Mouse (Mus musculus) urinary bladder, postnatal 14 days (tissue): ENCODE measurements around the gene Ffar4.

ENCODE experiments used
- DNase-seq: peaks from one replicate; pipeline ENCODE4 v3.0.0; 2021; ENCODE audit warnings: low spot score

Ffar4 gene

DNA sequence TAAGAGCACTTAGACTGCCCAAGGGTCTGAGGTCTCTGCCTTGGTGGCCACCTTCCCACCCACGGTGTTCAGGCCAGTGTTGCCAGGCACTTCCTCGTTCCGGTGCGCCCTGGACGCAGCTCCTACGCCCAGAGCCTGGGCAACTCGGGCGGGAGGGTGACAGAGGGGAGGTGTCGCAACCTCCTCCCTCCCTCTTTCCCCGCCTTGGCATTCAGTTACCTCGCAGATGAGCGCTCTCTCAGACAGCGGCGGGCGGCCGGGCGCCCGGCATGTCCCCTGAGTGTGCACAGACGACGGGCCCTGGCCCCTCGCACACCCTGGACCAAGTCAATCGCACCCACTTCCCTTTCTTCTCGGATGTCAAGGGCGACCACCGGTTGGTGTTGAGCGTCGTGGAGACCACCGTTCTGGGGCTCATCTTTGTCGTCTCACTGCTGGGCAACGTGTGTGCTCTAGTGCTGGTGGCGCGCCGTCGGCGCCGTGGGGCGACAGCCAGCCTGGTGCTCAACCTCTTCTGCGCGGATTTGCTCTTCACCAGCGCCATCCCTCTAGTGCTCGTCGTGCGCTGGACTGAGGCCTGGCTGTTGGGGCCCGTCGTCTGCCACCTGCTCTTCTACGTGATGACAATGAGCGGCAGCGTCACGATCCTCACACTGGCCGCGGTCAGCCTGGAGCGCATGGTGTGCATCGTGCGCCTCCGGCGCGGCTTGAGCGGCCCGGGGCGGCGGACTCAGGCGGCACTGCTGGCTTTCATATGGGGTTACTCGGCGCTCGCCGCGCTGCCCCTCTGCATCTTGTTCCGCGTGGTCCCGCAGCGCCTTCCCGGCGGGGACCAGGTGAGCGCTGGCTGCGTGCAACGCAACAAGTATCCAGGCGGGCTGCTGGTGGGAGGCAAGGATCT lies at the start of gene Ffar4:
TSS of gene Ffar4 (plus strand) at position 214 of the 901 bp plus-strand sequence.
- peak; percentile 56 for DNase-seq

DNA sequence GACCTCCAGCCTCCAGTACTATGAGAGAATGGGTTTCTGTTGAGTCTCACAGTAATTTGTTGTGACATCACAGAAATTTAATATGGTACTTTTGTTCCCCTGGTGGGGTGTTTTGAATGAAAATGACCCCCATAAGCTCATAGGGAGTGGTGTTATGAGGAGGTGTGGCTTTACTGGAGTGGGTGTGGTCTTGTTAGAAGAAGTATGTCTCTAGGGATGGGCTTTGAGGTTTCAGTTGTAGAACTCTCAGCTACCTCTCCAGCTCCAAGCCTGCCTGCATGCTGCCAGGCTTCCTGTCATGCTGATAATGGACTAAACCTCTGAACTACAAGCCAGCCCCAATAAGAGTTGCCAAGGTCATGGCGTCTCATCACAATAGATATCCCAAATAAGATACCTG lies 47.2 kb upstream of the Ffar4 start:
- no peak for DNase-seq

DNA sequence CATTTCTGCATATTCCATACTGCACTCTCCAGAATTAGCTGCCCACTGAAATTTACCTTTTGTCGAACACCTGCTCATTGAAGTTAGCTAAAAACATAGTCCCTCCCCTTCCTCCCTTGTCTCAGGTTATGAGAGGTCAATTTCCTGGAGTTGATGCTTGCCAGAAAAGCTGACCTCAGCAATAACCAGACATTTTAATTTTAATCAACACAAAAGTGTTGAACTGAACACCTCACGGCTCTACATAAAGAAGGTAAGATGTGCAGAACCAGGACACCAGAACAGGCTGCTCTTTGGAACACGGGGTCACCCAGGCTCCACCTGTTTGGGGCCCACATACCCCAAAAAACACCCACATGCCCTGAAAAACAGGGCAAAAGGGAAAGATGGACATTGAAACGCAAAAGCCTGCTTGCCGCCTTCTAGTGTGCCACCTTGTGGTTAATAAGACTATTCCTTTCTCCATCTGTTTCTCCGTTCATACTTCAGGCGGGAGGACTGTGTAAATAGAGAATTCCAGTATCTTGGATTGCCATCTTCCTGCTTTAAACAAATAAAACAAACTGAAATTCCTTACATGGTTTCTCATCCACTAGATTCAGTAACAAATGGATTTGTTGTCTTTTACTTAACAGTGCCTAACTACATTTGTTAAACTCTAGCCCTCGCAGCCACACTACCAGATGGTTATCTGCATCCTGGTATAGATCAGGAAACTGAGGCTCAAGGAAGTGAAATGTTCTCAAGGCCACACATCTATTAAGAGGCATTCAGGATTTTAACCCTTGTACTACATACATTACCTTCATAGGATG lies 43.4 kb upstream of the Ffar4 start:
- DNase-seq = no peak

- DNase-seq = peak; percentile 81
Measured at GRCm38 (mm10) chr19:38054149-38054719, 42.6 kb upstream of the Ffar4 start.

DNA sequence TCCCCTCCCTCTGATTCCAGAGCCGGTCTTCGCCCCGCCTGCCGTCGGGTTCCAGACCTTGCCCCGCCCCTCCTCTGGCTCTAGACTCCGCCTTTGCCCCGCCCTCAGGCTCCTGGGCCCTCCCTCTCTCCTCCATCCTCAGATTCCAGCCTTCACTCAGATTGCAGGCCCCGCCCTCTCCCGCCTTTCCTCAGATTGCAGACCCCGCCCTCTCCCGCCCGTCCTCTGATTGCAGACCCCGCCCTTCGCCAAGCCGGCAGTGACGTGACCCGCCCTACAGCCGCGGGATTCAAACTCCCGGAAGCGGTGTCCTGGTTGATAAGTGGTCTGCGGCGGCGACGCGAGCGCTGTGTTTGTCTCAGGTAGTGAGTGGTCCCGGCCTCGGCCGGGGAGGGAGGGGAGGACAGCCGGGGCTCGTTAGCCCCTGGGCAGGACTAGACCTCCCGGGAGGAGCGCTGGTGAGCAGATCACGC lies 42.1 kb upstream of the Ffar4 start, which contains the start of gene Cep55:
TSS of gene Cep55 (plus strand) at position 292 of the 473 bp plus-strand sequence.
- peak; percentile 98 for DNase-seq

- DNase-seq = no peak
Measured at GRCm38 (mm10) chr19:38055798-38056197, 41.1 kb upstream of the Ffar4 start.

GRCm38 (mm10) chr19:38056276-38056675 lies 40.6 kb upstream of the Ffar4 start:
- no peak for DNase-seq

- DNase-seq = no peak
Measured at GRCm38 (mm10) chr19:38056931-38057330, 39.9 kb upstream of the Ffar4 start.

- DNase-seq = no peak
Measured at GRCm38 (mm10) chr19:38063201-38063600, 33.7 kb upstream of the Ffar4 start.

GRCm38 (mm10) chr19:38064051-38064450 lies 32.8 kb upstream of the Ffar4 start:
- no peak for DNase-seq

DNA sequence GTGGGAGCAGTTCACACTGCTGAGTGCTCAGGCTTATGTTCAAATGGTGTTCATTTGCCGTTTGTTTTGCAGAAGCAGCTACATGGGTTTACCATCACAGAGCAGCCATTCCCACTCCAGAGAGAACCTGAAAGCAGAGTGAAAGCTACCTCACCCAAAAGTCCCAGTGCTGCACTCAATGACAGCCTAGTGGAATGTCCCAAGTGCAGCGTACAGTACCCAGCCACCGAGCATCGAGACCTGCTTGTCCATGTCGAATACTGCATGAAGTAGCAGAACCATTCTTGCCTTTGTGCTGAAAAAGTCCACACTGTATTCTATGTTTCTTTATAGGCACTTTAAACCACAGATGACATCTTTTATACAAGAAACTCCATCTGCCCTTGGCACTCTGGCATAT lies 23.6 kb upstream of the Ffar4 start:
- DNase-seq = no peak

- no peak for DNase-seq
Measured at GRCm38 (mm10) chr19:38075051-38075450, 21.8 kb upstream of the Ffar4 start.

DNA sequence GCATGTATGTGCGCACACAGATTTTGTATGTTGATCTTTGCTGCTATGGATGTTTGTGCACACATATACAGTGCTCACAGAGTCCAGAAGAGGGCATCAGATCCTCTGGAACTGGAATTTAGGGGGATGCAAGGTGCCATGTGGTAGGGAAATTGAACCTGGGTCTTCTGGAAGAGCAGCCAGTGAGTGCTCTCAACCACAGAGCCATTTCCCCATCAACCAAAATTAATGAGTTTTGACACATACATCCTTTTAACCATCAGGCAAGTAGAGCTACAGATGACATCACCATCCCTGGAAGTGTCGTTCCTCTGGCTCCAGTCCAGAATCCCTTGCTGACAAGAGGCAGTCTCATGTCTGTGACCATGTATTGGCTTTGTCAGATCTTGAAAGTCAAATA lies 20.6 kb upstream of the Ffar4 start:
- DNase-seq = no peak

DNA sequence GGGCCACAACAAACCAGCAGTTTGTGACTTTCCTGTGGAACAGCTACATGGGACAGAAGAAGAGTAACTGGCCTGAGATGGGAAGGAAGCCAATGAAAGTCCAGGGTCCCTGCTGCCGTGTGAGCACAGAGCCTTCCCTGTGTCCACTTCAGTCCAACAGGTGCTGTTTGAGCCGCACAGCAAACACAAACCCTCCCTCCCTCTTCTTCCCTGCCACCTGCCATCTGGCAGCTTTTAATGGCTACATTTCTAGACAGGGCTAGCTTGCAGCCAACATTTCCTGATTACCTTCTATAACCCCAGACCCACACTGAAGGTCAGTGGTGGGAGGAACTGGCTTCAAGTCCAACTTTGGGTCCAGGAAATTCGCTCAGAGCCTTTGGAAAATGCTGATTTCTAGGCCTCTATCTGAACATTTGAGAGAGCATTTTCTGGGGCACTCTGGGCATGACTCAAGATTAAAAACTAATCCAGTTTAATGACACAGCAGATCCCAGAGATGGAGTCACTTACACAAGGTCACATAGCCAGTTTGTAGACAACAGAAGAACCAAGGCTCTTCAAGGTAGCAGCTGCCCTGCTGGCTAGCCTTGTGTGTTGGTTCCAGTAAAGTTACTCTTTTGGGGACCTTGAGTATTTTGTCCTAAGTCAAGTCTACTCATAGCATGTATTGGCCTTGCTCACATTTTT lies 18.9 kb upstream of the Ffar4 start:
- no peak for DNase-seq

DNA sequence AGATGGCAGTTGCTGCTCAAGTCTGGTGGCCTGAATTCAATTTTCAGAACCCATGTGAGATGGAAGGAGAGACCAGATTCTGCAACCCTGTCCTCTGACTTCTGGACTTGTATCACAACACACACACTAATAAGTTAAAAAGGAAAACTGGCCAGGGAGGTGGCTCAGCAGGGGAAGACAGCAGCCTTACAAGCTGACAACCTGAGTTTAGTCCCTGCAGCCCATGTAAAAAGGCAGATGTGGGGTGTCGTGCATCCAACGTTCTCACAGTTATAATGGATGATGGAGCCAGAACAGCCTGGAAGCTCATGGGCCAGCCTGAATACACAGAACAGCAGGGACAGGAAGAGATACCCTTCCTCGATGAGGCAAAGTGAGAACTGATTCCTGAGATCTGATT lies 15.5 kb upstream of the Ffar4 start:
- DNase-seq = no peak

GRCm38 (mm10) chr19:38082931-38083525 lies 13.8 kb upstream of the Ffar4 start:
- no peak for DNase-seq

GRCm38 (mm10) chr19:38085841-38086240 lies 11.0 kb upstream of the Ffar4 start:
- DNase-seq = no peak

- peak; percentile 57 for DNase-seq
Measured at GRCm38 (mm10) chr19:38086948-38087551, 9.8 kb upstream of the Ffar4 start.

DNA sequence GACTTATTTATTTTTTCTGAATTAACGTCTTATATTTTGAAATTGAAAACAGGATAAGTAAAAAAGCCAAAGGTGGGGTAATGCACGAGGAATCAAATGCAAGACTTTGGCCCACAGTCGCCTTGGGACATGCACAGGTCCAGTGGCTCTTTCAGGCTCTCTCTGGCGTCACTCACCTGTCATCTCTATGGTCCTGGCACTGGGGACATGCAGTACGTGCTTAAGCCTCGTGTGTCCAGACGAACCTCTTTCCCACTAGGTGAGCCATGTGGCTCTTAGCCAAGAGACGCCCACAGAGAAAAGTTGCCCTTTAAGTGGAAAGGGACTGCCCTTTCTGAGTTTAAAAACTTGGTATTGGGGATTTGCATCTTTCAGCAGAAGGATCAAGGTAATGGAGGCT lies 7.5 kb upstream of the Ffar4 start:
- no peak for DNase-seq

GRCm38 (mm10) chr19:38091512-38091985 lies 5.3 kb upstream of the Ffar4 start:
- no peak for DNase-seq

- no peak for DNase-seq
Measured at GRCm38 (mm10) chr19:38096231-38096630, 640 bp upstream of the Ffar4 start.
